Mouse (Mus musculus): ENCODE measurements around the gene Actl6a. TPM values are rescaled to one million over a fixed set of nuclear protein-coding genes. Genes with fewer than 3 reads are reported as not detected.

Actl6a gene
- polyA plus RNA-seq, 1 experiment from 2014 or later: 164 TPM

- DNase-seq (ENCODE audit: low spot score): no peak
Measured at GRCm38 (mm10) chr3:32749820-32750579, 43.9 kb downstream of the Actl6a start.

GRCm38 (mm10) chr3:32754384-32754915, 48.4 kb downstream of the Actl6a start:
- no peak for DNase-seq (ENCODE audit: low spot score)

DNA sequence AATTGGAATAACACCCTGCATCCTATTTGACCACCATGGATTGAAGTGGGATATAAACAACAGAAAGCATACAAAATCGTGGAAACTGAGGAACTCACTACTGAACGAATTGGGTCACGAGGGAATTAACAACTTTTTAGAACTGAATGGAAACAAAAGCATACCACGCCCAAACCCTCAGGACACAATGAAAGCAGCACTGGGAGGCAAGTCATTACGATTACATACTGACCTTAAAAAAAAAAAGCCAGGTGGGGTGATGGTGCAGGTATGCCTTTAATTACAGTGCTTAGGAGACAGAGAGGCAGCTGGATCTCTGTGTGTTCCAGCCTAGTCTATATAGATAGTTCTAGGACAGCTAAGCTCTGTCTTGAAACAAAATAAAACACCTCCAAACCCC, 53.1 kb downstream of the Actl6a start:
- DNase-seq (ENCODE audit: low spot score): no peak

- DNase-seq (ENCODE audit: low spot score): no peak
Measured at GRCm38 (mm10) chr3:32762962-32763361, 56.9 kb downstream of the Actl6a start.

- DNase-seq (ENCODE audit: low spot score): no peak
Measured at GRCm38 (mm10) chr3:32763902-32764301, 57.8 kb downstream of the Actl6a start.

GRCm38 (mm10) chr3:32770781-32771180, 64.7 kb downstream of the Actl6a start:
- no peak for DNase-seq (ENCODE audit: low spot score)

Other genes starting within 250 kb of the Actl6a start
- 0.09 and 0.21 TPM in 2 replicates for gene Kcnmb3, start 214.1 kb upstream of the Actl6a start, polyA plus RNA-seq (2015; fragmentation: Nextera tagmentation; extraction: Ambion mirVana)
- 31.8 and 33.0 TPM in 2 replicates for gene Zfp639, start 196.0 kb upstream of the Actl6a start, polyA plus RNA-seq (2015; fragmentation: Nextera tagmentation; extraction: Ambion mirVana)
- gene Mfn1, start 176.8 kb upstream of the Actl6a start, polyA plus RNA-seq (2015; fragmentation: Nextera tagmentation; extraction: Ambion mirVana): 11.6 and 16.8 TPM in 2 replicates
- gene Gnb4, start 89.7 kb upstream of the Actl6a start, polyA plus RNA-seq (2015; fragmentation: Nextera tagmentation; extraction: Ambion mirVana): 43.3 and 45.5 TPM in 2 replicates
- 360 and 369 TPM in 2 replicates for gene Ndufb5, start 30.7 kb downstream of the Actl6a start, polyA plus RNA-seq (2015; fragmentation: Nextera tagmentation; extraction: Ambion mirVana)
- gene Mrpl47, start 31.3 kb downstream of the Actl6a start, polyA plus RNA-seq (2015; fragmentation: Nextera tagmentation; extraction: Ambion mirVana): 39.3 and 42.6 TPM in 2 replicates
- 0.22 and 0.38 TPM in 2 replicates for gene Usp13, start 111.2 kb downstream of the Actl6a start, polyA plus RNA-seq (2015; fragmentation: Nextera tagmentation; extraction: Ambion mirVana)